In genomic region chr12:86082481-86083012, GRCm38 (mm10) we compare ENCODE assay signal across 7 mouse cellular contexts. TPM values are rescaled to one million over a fixed set of nuclear protein-coding genes. Genes with fewer than 3 reads are reported as not detected.
DNase-seq lines count a peak whose midpoint lies in the region.

Ift43 (plus strand) TSS chr12:86082541.

- peak; percentile 86 to 95 for DNase-seq in adrenal gland, adult (ENCODE audit: inconsistent age in 2 of 2, low spot score in 1 of 2)
- peak; percentile 55 to 75 for DNase-seq in cerebellum, postnatal 4 days (ENCODE audit: low spot score in 2 of 2)
- DNase-seq in gastrocnemius, postnatal 10 days, result peak; percentile 83
- peak; percentile 63 for DNase-seq in hindlimb bud, embryonic 11.5 days (ENCODE audit: extremely low spot score, low read depth, low spot score)
- DNase-seq in left cerebral cortex, postnatal 14 days (ENCODE audit: low spot score in 2 of 2), result peak; percentile 74 to 83
- DNase-seq in mesoderm, embryonic 11.5 days (ENCODE audit: low read depth, low spot score), result peak; percentile 88
- peak; percentile 79 for DNase-seq in right cerebral cortex, postnatal 4 days

- intact Hi-C loops in left cerebral cortex, postnatal 14 days (cut with DNase I), result no loop called here

RNA-seq across cellular contexts. Expression of gene Ift43, which starts in this region (rescaled TPM):
- 10 to 100 TPM; 12.2 to 19.2 TPM for total RNA-seq in gastrocnemius, postnatal 10 days (2021)
- 10 to 100 TPM; 10.9 to 12.4 TPM for total RNA-seq in left cerebral cortex, postnatal 14 days (2021)

Comparison
In these comparisons a context has a peak if more than half of its experiments do, and no peak if none do; other contexts are left out.
1. Peak in every context shown above with its lines: DNase-seq.